Mouse (Mus musculus): ENCODE measurements around the gene Tenm4. TPM values are rescaled to one million over a fixed set of nuclear protein-coding genes. Genes with fewer than 3 reads are reported as not detected.
"Not testable (repeated sequence)": the region's sequence is repeated elsewhere in the genome, so short reads cannot be mapped to it uniquely, and the experiment has no call there.

Tenm4 gene
- polyA plus RNA-seq, 1 experiment from 2014 or later = 5.0 TPM

GRCm38 (mm10) chr7:96943715-96944377 lies 772.8 kb downstream of the Tenm4 start:
- H3K27me3 ChIP-seq (replicated peaks; ENCODE audit: insufficient read depth, low read length) = no peaks in the 10 kb centered on the region
- no peak overlapping the region for H3K4me2 ChIP-seq (replicated peaks; ENCODE audit: low read depth, low read length)
- no peaks in the 10 kb centered on the region for H3K4me1 ChIP-seq (ENCODE audit: insufficient read depth, low read depth, low read length)
- TF ChIP-seq EP300 (IDR thresholded peaks at IDR 0.05) (no peak), CTCF (IDR thresholded peaks at IDR 0.05) (no peak)
- ATAC-seq (no peak), DNase-seq (ENCODE audit: low spot score) (no peak)
- no peak overlapping the region for H3K9ac ChIP-seq (replicated peaks; ENCODE audit: low read depth)
- no peak overlapping the region for H3K27ac ChIP-seq (ENCODE audit: low read length)
- no peaks in the 10 kb centered on the region for H3K36me3 ChIP-seq (ENCODE audit: insufficient read depth, low read length)
- 57% methylated on average over 5 of the region's 5 CpGs for WGBS
- no peaks in the 10 kb centered on the region for H3K9me3 ChIP-seq (ENCODE audit: low read length)
- no peak overlapping the region for H3K4me3 ChIP-seq (ENCODE audit: low read depth, low read length)

DNA sequence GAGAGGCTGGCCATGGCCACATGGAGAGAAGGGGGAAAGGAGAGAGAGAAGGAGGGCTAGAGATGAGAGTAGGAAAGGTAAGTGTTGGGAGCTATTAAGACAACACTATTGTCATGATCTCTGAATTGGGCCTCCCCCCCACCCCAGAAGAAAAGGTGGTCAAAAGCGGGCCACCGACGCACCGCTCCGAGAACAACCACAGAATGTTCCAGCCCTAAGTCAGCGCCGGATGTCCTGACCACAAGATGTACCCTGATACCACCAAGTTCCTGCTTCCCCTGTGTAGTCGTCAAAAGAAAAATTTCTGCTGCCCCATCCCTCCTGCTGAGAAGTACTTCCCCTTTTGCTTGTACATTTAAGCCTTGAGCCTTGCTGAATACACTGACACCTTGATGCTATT lies 775.5 kb downstream of the Tenm4 start:
- DNase-seq (ENCODE audit: low spot score); H3K4me1 ChIP-seq (ENCODE audit: insufficient read depth, low read depth, low read length); H3K4me2 ChIP-seq (replicated peaks; ENCODE audit: low read depth, low read length); H3K9ac ChIP-seq (replicated peaks; ENCODE audit: low read depth); H3K27ac ChIP-seq (ENCODE audit: low read length); H3K36me3 ChIP-seq (ENCODE audit: insufficient read depth, low read length); H3K4me3 ChIP-seq (ENCODE audit: low read depth, low read length); ATAC-seq; H3K27me3 ChIP-seq (replicated peaks; ENCODE audit: insufficient read depth, low read length); H3K9me3 ChIP-seq (ENCODE audit: low read length): not testable (repeated sequence)
- WGBS = 85% methylated on average over 8 of the region's 8 CpGs

DNA sequence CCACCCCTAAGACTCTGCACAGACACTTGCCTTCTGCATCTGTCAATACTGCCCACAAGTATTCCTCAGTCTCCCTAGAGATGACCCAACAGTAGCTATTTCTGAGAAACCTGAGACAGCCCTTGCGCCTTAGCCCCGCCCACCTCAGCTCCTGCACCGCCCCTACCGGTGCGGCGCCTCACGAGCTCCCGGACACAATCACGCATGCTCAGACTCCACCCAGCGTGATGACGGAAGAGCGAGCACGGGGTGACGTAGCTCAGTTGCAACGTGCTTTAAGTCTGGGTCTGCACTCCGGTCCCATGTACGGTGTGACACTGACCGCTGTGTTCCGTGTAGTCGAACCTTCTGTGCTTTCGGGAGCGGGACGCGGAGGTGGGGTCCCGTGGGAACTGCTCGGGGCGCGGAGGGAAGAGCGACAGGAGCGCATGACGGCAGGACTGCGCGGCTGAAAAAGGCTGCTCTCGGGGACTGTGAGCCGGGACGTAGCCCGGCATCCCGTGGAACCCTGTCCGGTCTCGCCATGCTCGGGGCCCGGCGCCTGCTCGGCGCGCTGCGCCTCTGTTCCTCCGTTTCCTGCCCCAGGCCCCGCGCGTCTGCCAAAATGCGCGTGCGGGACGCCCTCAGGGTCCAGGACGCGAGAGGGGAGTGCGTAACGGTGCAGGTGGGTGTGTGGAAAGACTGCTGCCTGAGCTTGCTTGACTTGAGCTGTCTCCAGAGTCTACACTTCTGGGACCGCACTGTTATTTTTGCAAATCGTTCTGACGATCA lies 780.4 kb downstream of the Tenm4 start, which contains the start of gene Nars2:
Gene Nars2, plus strand, starts transcription at position 225 of the 771 bp plus-strand sequence.
- peak; percentile 99 for ATAC-seq
- Histone ChIP-seq H3K4me1 (ENCODE audit: insufficient read depth, low read depth, low read length) (peaks cover 5% of the 10 kb centered on the region; the same call in 1 of the 2 replicates), H3K4me3 (ENCODE audit: low read depth, low read length) (peak within 1 kb of the TSS; percentile 81), H3K27ac (ENCODE audit: low read length) (peak within 1 kb of the TSS; percentile 91), H3K36me3 (ENCODE audit: insufficient read depth, low read length) (no peaks in the 10 kb centered on the region), H3K27me3 (replicated peaks; ENCODE audit: insufficient read depth, low read length) (no peaks in the 10 kb centered on the region), H3K4me2 (replicated peaks; ENCODE audit: low read depth, low read length) (peak within 1 kb of the TSS; percentile 78), H3K9me3 (ENCODE audit: low read length) (no peaks in the 10 kb centered on the region), H3K9ac (replicated peaks; ENCODE audit: low read depth) (peak within 1 kb of the TSS; percentile 55)
- DNase-seq (ENCODE audit: low spot score) = peak; percentile 99
- TF ChIP-seq CTCF (IDR thresholded peaks at IDR 0.05) (peak; percentile 71), EP300 (IDR thresholded peaks at IDR 0.05) (no peak)
- WGBS = under 1% methylated on average over 61 of the region's 62 CpGs

DNA sequence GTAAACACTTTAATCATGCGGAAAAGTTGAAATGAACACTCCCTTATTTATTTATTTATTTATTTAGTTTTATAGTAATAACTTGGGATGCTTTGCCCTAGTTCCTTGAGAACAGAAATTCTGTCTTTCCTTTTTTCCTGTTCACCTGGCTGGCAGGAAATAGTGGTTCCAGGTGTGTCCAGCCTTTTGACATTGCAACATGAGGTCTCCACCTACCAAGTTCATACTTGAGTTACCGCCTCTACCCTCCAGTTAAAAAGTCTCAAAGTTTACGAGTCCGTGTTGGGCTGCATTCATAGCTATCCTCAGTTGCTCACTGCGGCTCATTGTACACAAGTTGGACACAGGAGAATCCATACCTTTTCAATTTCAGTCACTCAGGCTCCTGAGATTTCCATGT lies 781.0 kb downstream of the Tenm4 start:
- peak overlapping the region; percentile 78 for H3K4me2 ChIP-seq (replicated peaks; ENCODE audit: low read depth, low read length)
- peak overlapping the region; percentile 81 for H3K4me3 ChIP-seq (ENCODE audit: low read depth, low read length)
- 21% methylated on average over 5 of the region's 5 CpGs for WGBS
- no peak for ATAC-seq
- H3K27me3 ChIP-seq (replicated peaks; ENCODE audit: insufficient read depth, low read length) = no peaks in the 10 kb centered on the region
- DNase-seq (ENCODE audit: low spot score) = peak; percentile 70
- H3K27ac ChIP-seq (ENCODE audit: low read length) = peak overlapping the region; percentile 91
- peaks cover 5% of the 10 kb centered on the region; the same call in 1 of the 2 replicates for H3K4me1 ChIP-seq (ENCODE audit: insufficient read depth, low read depth, low read length)
- no peaks in the 10 kb centered on the region for H3K36me3 ChIP-seq (ENCODE audit: insufficient read depth, low read length)
- no peaks in the 10 kb centered on the region for H3K9me3 ChIP-seq (ENCODE audit: low read length)
- TF ChIP-seq CTCF (IDR thresholded peaks at IDR 0.05) = no peak
- no peak for TF ChIP-seq EP300 (IDR thresholded peaks at IDR 0.05)
- H3K9ac ChIP-seq (replicated peaks; ENCODE audit: low read depth) = peak overlapping the region; percentile 55

DNA sequence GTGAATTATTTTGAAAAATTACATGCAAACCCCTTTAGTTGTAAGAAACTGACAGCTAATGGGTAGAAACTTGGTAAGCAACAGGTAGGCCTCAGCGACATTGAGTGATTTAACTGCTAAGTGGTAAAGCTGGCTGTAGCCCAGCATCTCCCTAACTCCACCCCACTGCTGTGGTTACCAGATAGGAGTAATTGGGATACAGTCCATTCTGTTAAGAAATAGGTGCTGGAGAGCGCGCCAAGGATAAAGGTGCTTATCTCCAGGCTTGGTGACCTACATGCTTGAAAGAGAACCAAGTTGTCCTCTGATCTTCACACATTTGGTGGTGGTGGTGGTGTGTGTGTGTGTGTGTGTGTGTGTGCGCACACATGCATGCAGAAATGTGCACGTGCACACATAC lies 788.1 kb downstream of the Tenm4 start:
- Histone ChIP-seq H3K36me3 (ENCODE audit: insufficient read depth, low read length) (no peaks in the 10 kb centered on the region), H3K4me1 (ENCODE audit: insufficient read depth, low read depth, low read length) (no peaks in the 10 kb centered on the region), H3K4me3 (ENCODE audit: low read depth, low read length) (no peak overlapping the region), H3K9me3 (ENCODE audit: low read length) (no peaks in the 10 kb centered on the region), H3K27me3 (replicated peaks; ENCODE audit: insufficient read depth, low read length) (no peaks in the 10 kb centered on the region), H3K4me2 (replicated peaks; ENCODE audit: low read depth, low read length) (no peak overlapping the region), H3K9ac (replicated peaks; ENCODE audit: low read depth) (no peak overlapping the region), H3K27ac (ENCODE audit: low read length) (no peak overlapping the region)
- 89% methylated on average over 5 of the region's 5 CpGs for WGBS
- ATAC-seq = no peak
- no peak for DNase-seq (ENCODE audit: low spot score)
- TF ChIP-seq CTCF (IDR thresholded peaks at IDR 0.05) = no peak
- TF ChIP-seq EP300 (IDR thresholded peaks at IDR 0.05) = no peak

MicroRNAs within 50 kb of the gene (microRNA counts, 519-probe panel; counts per million panel counts)
- microRNA mmu-miR-708 = 2,351 counts per million, percentile 7 among the panel's probes with 10 or more counts

Small RNAs within 50 kb of the gene (microRNA-seq; reads per million reads assigned to microRNA genes)
- not detected for gene Mir6394
- gene Mir708 = 1,061 reads per million, percentile 75 among the genes with 10 or more reads in this experiment

All from lung, postnatal 0 days (tissue).